Mouse (Mus musculus): ENCODE measurements around the gene Rhod. TPM values are rescaled to one million over a fixed set of nuclear protein-coding genes. Genes with fewer than 3 reads are reported as not detected.
"Not testable (repeated sequence)": the region's sequence is repeated elsewhere in the genome, so short reads cannot be mapped to it uniquely, and the experiment has no call there.

The Rhod gene
- total RNA-seq, 1 experiment from 2014 or later: 2.7 TPM

GRCm38 (mm10) chr19:4455071-4455800 lies 16.0 kb upstream of the Rhod start:
- ATAC-seq (replicated peaks in 1 of 2; ENCODE audit: insufficient read depth in 1 of 2, low FRiP score in 2 of 2, low TSS enrichment in 1 of 2, low read depth in 1 of 2, poor library complexity in 2 of 2, severe bottlenecking in 2 of 2): no peak

- ATAC-seq (replicated peaks in 1 of 2; ENCODE audit: insufficient read depth in 1 of 2, low FRiP score in 2 of 2, low TSS enrichment in 1 of 2, low read depth in 1 of 2, poor library complexity in 2 of 2, severe bottlenecking in 2 of 2): not testable (repeated sequence)
Observed at GRCm38 (mm10) chr19:4454040-4454439, 14.8 kb upstream of the Rhod start.

DNA sequence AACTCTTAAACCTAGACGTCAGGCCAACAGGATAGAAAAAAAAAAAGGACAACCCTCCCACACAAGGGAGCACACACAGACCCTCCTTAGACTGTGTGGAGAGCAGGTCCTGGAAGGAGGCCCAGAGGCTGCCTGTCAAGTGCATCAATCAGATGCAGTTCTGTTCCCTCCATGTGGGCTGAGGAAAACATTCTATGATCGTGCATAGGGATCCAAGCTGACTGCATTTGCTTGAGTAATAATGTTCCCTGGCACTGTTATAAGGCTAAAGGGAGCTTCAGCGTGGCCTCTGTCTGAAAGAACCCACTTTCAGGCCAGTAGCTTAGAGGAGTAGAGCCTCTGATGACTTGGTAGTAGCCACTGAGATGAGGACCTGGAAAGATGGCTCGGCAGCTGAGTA lies 13.3 kb upstream of the Rhod start:
- no peak for ATAC-seq (replicated peaks in 1 of 2; ENCODE audit: insufficient read depth in 1 of 2, low FRiP score in 2 of 2, low TSS enrichment in 1 of 2, low read depth in 1 of 2, poor library complexity in 2 of 2, severe bottlenecking in 2 of 2)

GRCm38 (mm10) chr19:4451965-4452364 lies 12.7 kb upstream of the Rhod start:
- ATAC-seq (replicated peaks in 1 of 2; ENCODE audit: insufficient read depth in 1 of 2, low FRiP score in 2 of 2, low TSS enrichment in 1 of 2, low read depth in 1 of 2, poor library complexity in 2 of 2, severe bottlenecking in 2 of 2): no peak

- ATAC-seq (replicated peaks in 1 of 2; ENCODE audit: insufficient read depth in 1 of 2, low FRiP score in 2 of 2, low TSS enrichment in 1 of 2, low read depth in 1 of 2, poor library complexity in 2 of 2, severe bottlenecking in 2 of 2): no peak
Observed at GRCm38 (mm10) chr19:4451098-4451497, 11.9 kb upstream of the Rhod start.

DNA sequence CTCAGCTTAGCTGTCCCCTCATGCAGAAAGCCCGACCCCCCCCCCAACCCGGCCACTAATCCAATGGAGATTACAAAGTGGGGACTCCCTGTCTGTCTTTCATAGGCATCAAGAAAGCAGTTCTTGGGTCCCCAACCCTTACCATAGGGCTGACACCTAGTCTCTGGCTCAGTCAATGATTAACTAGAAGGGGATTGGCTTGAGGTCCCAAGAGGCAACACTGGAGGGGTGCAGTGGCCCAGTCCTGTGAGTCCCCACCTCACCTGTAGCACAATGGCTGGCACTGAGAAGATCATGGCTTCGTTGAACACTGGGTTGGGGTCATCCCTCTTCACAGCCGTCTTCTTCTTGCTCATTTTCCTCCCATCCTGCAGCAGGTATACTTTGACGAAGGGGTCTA lies 11.4 kb upstream of the Rhod start:
- ATAC-seq (replicated peaks in 1 of 2; ENCODE audit: insufficient read depth in 1 of 2, low FRiP score in 2 of 2, low TSS enrichment in 1 of 2, low read depth in 1 of 2, poor library complexity in 2 of 2, severe bottlenecking in 2 of 2): no peak

- ATAC-seq (replicated peaks in 1 of 2; ENCODE audit: insufficient read depth in 1 of 2, low FRiP score in 2 of 2, low TSS enrichment in 1 of 2, low read depth in 1 of 2, poor library complexity in 2 of 2, severe bottlenecking in 2 of 2): no peak
Observed at GRCm38 (mm10) chr19:4449230-4449629, 10.0 kb upstream of the Rhod start.

DNA sequence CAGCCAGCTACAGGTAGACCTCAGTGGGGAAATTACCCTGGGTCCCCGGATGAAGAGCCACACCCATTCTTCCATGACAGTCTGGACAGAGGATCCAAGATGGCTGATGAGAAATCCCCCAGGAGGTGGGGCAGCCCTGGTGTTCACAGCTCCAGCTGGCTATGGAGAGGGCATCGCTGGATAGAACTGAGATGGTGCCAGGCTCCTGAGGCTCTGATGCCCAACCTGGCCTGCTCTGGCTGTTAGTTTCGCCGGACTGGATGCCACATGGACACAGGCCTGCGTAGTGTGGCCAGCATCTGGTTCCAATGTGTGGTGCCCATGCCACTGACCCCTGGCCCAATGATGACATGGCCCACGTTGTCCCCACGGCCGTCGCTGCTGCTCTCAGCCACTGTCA lies 8.2 kb upstream of the Rhod start:
- ATAC-seq (replicated peaks in 1 of 2; ENCODE audit: insufficient read depth in 1 of 2, low FRiP score in 2 of 2, low TSS enrichment in 1 of 2, low read depth in 1 of 2, poor library complexity in 2 of 2, severe bottlenecking in 2 of 2): no peak

DNA sequence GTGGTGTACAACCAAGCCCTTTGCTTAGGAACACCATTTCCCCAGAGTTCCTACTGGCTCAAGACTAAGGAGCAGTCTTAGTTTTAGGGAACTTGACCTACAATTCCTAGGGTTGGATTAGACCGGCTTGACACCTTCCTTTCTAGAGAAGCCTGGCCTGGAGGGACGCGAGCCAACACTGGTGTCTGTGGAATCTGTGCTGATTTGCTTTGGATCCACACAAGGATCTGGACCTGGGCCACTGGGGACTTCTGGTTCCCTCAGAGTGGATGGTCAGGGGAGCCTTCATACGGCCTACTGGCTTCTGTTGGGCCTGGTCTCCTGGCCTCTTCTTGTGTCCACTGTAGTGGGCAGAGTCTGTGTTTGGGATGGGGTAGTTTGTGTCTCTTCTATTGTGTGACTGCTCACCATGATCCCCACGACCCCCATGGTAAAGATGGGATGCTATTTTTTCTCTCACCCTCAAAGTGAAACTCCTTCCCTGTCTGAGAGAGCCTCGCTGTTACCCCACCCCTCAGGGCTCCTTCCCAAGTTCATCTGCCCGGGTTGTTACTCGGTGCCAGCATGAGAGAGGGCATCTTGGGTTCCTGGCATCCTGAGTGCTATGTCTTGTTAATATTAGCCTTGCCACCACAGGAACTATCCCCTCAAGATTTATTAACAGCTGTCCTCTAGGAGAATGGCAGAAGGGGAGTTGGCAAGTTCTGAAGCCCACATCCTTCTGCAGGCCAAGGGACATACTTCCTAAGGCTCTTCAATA lies 7.6 kb upstream of the Rhod start:
- ATAC-seq (replicated peaks in 1 of 2; ENCODE audit: insufficient read depth in 1 of 2, low FRiP score in 2 of 2, low TSS enrichment in 1 of 2, low read depth in 1 of 2, poor library complexity in 2 of 2, severe bottlenecking in 2 of 2): no peak

DNA sequence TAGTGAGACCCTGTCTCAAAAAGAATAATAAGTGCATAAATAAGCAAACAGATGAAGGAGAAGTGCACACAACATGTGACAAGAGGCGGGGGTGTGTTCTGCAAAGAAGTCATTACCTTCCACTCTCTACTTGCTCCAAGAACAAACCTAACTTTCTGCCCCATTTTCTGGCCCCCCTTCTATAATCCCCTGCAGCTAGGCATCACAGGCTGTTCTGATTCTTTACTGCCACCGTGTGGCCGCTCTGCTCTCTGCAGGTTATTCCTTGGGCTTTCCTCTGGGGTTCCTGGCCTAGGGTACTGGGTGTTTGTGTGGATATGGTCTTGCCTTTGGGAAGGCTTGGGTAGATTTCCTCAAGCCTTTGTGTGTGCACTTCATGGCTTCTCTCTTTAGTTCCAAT lies 3.2 kb upstream of the Rhod start:
- peak; percentile 59 to 70; a peak in 3 of 4 replicates for ATAC-seq (replicated peaks in 1 of 2; ENCODE audit: insufficient read depth in 1 of 2, low FRiP score in 2 of 2, low TSS enrichment in 1 of 2, low read depth in 1 of 2, poor library complexity in 2 of 2, severe bottlenecking in 2 of 2)

DNA sequence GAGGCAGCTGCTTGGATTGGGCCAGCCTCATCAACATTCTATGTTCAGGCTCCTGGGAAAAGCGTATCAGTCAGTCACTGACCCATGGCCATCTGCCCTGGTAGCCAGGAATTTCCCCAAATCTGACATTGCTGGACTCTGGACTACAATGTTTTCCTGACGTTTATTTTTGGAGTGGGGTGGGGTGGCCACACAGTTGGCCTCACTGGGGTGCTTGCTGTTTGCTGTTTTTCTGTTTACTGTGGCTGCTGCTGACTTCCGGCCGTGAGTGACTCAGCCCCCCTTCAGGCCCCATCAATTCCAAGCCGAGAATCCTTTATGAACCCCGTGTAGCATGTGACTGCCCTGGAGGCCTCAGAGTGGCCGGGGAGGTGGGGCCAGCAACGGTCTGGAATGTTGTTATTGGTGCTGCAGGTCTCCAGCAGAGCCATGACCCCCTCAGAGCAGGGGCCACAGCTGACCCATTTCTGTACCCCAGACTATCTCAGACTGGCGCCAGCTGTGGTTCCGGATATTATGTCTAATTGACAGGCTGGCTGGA lies 2.5 kb upstream of the Rhod start:
- ATAC-seq (replicated peaks in 1 of 2; ENCODE audit: insufficient read depth in 1 of 2, low FRiP score in 2 of 2, low TSS enrichment in 1 of 2, low read depth in 1 of 2, poor library complexity in 2 of 2, severe bottlenecking in 2 of 2): no peak

GRCm38 (mm10) chr19:4441090-4441591 lies 1.9 kb upstream of the Rhod start:
- ATAC-seq (replicated peaks in 1 of 2; ENCODE audit: insufficient read depth in 1 of 2, low FRiP score in 2 of 2, low TSS enrichment in 1 of 2, low read depth in 1 of 2, poor library complexity in 2 of 2, severe bottlenecking in 2 of 2): peak; percentile 29 to 43; a peak in 2 of 4 replicates

- no peak for ATAC-seq (replicated peaks in 1 of 2; ENCODE audit: insufficient read depth in 1 of 2, low FRiP score in 2 of 2, low TSS enrichment in 1 of 2, low read depth in 1 of 2, poor library complexity in 2 of 2, severe bottlenecking in 2 of 2)
Observed at GRCm38 (mm10) chr19:4440222-4440621, 990 bp upstream of the Rhod start.

DNA sequence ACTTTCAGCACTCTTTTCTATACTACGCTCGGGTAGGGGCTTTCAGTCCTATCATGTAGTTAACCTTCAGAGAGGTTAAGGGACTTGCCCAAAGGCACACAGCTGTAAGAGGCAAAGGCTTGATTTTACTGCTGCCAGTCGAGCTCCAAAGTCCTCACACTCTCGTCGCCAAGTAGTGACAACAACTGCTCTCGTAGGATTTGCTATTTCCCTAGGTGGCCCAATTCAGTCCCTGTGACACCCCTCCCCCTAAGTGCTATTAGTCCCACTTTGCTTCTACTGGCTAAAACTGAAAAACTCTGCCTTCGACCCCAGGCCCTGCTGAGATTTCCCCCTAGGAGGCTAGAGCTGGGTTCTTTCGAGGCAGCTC lies 456 bp downstream of the Rhod start:
- no peak for ATAC-seq (replicated peaks in 1 of 2; ENCODE audit: insufficient read depth in 1 of 2, low FRiP score in 2 of 2, low TSS enrichment in 1 of 2, low read depth in 1 of 2, poor library complexity in 2 of 2, severe bottlenecking in 2 of 2)

- peak; percentile 30 to 34; a peak in 3 of 4 replicates for ATAC-seq (replicated peaks in 1 of 2; ENCODE audit: insufficient read depth in 1 of 2, low FRiP score in 2 of 2, low TSS enrichment in 1 of 2, low read depth in 1 of 2, poor library complexity in 2 of 2, severe bottlenecking in 2 of 2)
Observed at GRCm38 (mm10) chr19:4437886-4438285, 1.3 kb downstream of the Rhod start.

- ATAC-seq (replicated peaks in 1 of 2; ENCODE audit: insufficient read depth in 1 of 2, low FRiP score in 2 of 2, low TSS enrichment in 1 of 2, low read depth in 1 of 2, poor library complexity in 2 of 2, severe bottlenecking in 2 of 2): no peak
Observed at GRCm38 (mm10) chr19:4436254-4436653, 3.0 kb downstream of the Rhod start.

DNA sequence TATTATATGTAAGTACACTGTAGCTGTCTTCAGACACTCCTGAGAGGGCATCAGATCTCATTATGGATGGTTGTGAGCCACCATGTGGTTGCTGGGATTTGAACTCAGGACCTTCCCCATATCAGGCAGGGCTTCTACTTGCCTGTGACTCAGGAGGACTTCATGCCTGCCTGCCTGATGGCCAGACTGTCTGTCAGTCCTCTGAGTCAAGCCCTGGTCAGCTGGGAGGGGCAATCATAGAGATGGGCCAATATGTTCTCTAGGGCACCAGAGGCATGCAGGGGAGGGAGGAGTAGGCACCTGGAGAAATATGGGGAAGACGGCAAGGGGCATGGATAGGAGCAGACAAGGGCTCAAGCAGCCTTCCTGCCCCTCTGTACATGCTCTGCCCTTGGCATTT lies 4.2 kb downstream of the Rhod start:
- ATAC-seq (replicated peaks in 1 of 2; ENCODE audit: insufficient read depth in 1 of 2, low FRiP score in 2 of 2, low TSS enrichment in 1 of 2, low read depth in 1 of 2, poor library complexity in 2 of 2, severe bottlenecking in 2 of 2): no peak

DNA sequence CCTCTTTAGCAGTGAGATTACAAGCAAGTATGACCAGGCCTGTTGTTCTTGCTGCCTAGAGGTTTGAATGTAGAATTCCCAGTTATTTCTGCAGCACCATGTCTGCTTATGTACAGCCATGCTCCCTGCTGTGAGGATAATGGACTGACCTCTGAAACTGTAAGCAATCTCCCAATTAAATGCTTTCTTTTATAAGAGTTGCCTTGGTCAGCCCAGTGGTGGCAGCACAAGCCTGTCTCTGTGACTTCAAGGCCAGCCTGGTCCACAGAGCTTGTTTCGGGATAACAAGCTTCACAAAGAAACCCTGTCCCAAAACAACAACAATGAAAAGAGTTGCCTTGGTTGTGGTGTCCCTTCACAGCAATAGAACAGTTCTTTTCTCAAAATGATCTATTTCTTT lies 5.5 kb downstream of the Rhod start:
- ATAC-seq (replicated peaks in 1 of 2; ENCODE audit: insufficient read depth in 1 of 2, low FRiP score in 2 of 2, low TSS enrichment in 1 of 2, low read depth in 1 of 2, poor library complexity in 2 of 2, severe bottlenecking in 2 of 2): no peak

Measured in hematopoietic stem cell, adult 5-6 weeks (primary cell).